Mouse (Mus musculus) midbrain, postnatal 0 days (tissue): ENCODE measurements around the gene Lrrc8d. TPM values are rescaled to one million over a fixed set of nuclear protein-coding genes. Genes with fewer than 3 reads are reported as not detected.

Source experiments
- ATAC-seq: fragments of 200-750 bp; cut with Nextera tagmentation; 2 replicates; pipeline ENCODE4 v1.8.0; 2017; ENCODE audit warnings: moderate number of reproducible peaks, mild to moderate bottlenecking, moderate TSS enrichment, moderate library complexity; ENCODE audit not compliant: low FRiP score
- DNase-seq: peaks from one replicate; pipeline ENCODE4 v3.0.0-alpha.2; 2015; ENCODE audit warnings: low spot score
- H3K27ac ChIP-seq: fragments of 300-500 bp; sonication (generic); 2 replicates; pipeline ENCODE4 v1.5.1; 2014; ENCODE audit warnings: low read depth, mild to moderate bottlenecking, low read length, mixed read lengths
- H3K27me3 ChIP-seq: fragments of 300-500 bp; sonication (generic); 2 replicates; pipeline ENCODE4 v1.6.1; 2014; ENCODE audit warnings: low read length, control low read depth, mixed read lengths; ENCODE audit not compliant: insufficient read depth
- H3K36me3 ChIP-seq: fragments of 300-500 bp; sonication (generic); 2 replicates; pipeline ENCODE4 v1.6.1; 2014; ENCODE audit warnings: low read length, control low read depth, mixed read lengths; ENCODE audit not compliant: insufficient read depth
- H3K4me1 ChIP-seq: fragments of 300-500 bp; sonication (generic); 2 replicates; pipeline ENCODE4 v1.6.1; 2014; ENCODE audit warnings: mild to moderate bottlenecking, control low read depth, antibody characterized with exemption, low read length, mixed read lengths; ENCODE audit not compliant: insufficient read depth
- H3K4me2 ChIP-seq: fragments of 300-500 bp; sonication (generic); 2 replicates; pipeline ENCODE4 v1.6.1; 2014; ENCODE audit warnings: low read depth, mild to moderate bottlenecking, low read length, mixed read lengths; ENCODE audit not compliant: poor library complexity, severe bottlenecking
- H3K4me3 ChIP-seq: fragments of 300-500 bp; sonication (generic); 2 replicates; pipeline ENCODE4 v1.5.1; 2014; ENCODE audit warnings: low read depth, mild to moderate bottlenecking, low read length, moderate library complexity
- H3K9ac ChIP-seq: fragments of 300-500 bp; sonication (generic); replicated peaks from 2 replicates; pipeline ENCODE4 v1.6.1; 2014; ENCODE audit warnings: mild to moderate bottlenecking, low read length, moderate library complexity, mixed read lengths; ENCODE audit not compliant: poor library complexity, severe bottlenecking
- H3K9me3 ChIP-seq: fragments of 300-500 bp; sonication (generic); 2 replicates; pipeline ENCODE4 v1.6.1; 2016; ENCODE audit warnings: low read length, control low read depth
- CTCF ChIP-seq: IDR thresholded peaks from 2 replicates; pipeline ENCODE4 v1.5.1; 2016; ENCODE audit warnings: antibody characterized with exemption, mild to moderate bottlenecking
- WGBS: fragments of 180-500 bp; shearing (Covaris S2); extraction: QIAGEN DNeasy Blood & Tissue Kit; methylation state at CpG from one replicate; pipeline ENCODE4 v1.1.7; 2014; 5-methylcytosine and 5-hydroxymethylcytosine counted together
- polyA plus RNA-seq: library from polyadenylated mRNA; unstranded; fragments of >200 nt; fragmentation: Nextera tagmentation; extraction: Ambion mirVana; gene quantifications from 2 replicates; pipeline ENCODE4 v1.2.1, GENCODE M21; 2015
- total RNA-seq: library from RNA; depleted of rRNA; stranded (reverse); fragments of >200 nt; gene quantifications from 2 replicates; pipeline ENCODE4 v1.2.3, GENCODE M21; 2014

Gene Lrrc8d
- total and polyA plus RNA-seq, 2 experiments from 2014 or later, result 18.5 to 30.4 TPM

DNA sequence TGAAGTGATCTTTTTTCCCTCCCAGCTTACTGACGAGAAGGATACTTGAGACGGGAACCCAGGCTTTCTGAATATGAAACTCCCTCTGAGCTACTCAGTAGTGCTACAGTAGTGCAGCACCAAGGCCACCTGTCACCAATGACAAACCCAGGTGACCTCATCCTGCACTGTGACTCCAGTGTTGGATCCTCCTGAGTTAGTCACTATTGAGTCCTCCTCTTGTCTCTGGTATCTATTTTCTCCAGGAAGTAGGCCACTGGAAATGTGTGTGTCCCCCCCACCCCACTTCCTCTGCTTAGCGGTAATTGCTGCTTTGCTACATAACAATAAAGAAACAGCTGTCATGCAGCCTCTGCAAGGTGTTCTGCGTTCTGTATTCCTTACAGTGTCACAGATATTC lies 149.5 kb downstream of the Lrrc8d start:
- Histone ChIP-seq H3K4me2 (no peak overlapping the region), H3K27me3 (no peaks in the 10 kb centered on the region), H3K9me3 (no peaks in the 10 kb centered on the region), H3K9ac (no peak overlapping the region), H3K27ac (no peak overlapping the region), H3K4me3 (no peak overlapping the region), H3K36me3 (no peaks in the 10 kb centered on the region), H3K4me1 (no peaks in the 10 kb centered on the region)
- 78% methylated on average over 4 of the region's 4 CpGs for WGBS
- DNase-seq, result no peak
- no peak for ATAC-seq
- no peak for TF ChIP-seq CTCF

GRCm38 (mm10) chr5:105849643-105850042 lies 149.9 kb downstream of the Lrrc8d start:
- Histone ChIP-seq H3K4me2 (no peak overlapping the region), H3K27ac (no peak overlapping the region), H3K9me3 (no peaks in the 10 kb centered on the region), H3K4me3 (no peak overlapping the region), H3K27me3 (no peaks in the 10 kb centered on the region), H3K9ac (no peak overlapping the region), H3K36me3 (no peaks in the 10 kb centered on the region), H3K4me1 (no peaks in the 10 kb centered on the region)
- DNase-seq (no peak), ATAC-seq (no peak)
- TF ChIP-seq CTCF, result no peak
- 52% methylated on average over 3 of the region's 3 CpGs for WGBS

DNA sequence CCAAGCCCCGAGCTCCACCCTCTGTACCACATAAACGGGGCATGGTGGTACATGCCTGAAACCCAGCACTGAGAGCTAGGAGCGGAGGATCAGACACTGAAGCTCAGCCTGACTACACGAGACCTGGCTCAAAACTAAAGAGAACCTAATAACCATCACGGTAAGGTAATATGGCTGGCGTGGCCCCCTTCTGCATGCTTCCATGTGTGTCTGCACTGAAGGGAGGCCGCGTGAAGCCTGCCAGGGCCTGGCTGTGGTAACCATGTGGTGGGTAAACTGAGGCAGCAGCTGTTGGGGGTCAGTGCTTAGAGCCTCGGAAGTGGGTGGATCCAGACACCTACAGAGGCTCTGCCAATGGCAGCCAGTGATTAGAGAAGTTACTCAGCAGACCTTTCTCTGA lies 153.5 kb downstream of the Lrrc8d start:
- Histone ChIP-seq H3K4me1 (no peaks in the 10 kb centered on the region), H3K27me3 (no peaks in the 10 kb centered on the region), H3K9me3 (no peaks in the 10 kb centered on the region), H3K9ac (no peak overlapping the region), H3K27ac (no peak overlapping the region), H3K36me3 (no peaks in the 10 kb centered on the region), H3K4me2 (no peak overlapping the region), H3K4me3 (no peak overlapping the region)
- WGBS, result 90% methylated on average over 9 of the region's 9 CpGs
- TF ChIP-seq CTCF, result no peak
- no peak for DNase-seq
- no peak for ATAC-seq

- no peak for ATAC-seq
- Histone ChIP-seq H3K9ac (no peak overlapping the region), H3K36me3 (no peaks in the 10 kb centered on the region), H3K4me3 (no peak overlapping the region), H3K4me2 (no peak overlapping the region), H3K27ac (no peak overlapping the region), H3K9me3 (no peaks in the 10 kb centered on the region), H3K4me1 (no peaks in the 10 kb centered on the region), H3K27me3 (no peaks in the 10 kb centered on the region)
- no peak for DNase-seq
- no peak for TF ChIP-seq CTCF
- WGBS, result 92% methylated on average over 5 of the region's 5 CpGs
Measured at GRCm38 (mm10) chr5:105857486-105857885, 157.7 kb downstream of the Lrrc8d start.

DNA sequence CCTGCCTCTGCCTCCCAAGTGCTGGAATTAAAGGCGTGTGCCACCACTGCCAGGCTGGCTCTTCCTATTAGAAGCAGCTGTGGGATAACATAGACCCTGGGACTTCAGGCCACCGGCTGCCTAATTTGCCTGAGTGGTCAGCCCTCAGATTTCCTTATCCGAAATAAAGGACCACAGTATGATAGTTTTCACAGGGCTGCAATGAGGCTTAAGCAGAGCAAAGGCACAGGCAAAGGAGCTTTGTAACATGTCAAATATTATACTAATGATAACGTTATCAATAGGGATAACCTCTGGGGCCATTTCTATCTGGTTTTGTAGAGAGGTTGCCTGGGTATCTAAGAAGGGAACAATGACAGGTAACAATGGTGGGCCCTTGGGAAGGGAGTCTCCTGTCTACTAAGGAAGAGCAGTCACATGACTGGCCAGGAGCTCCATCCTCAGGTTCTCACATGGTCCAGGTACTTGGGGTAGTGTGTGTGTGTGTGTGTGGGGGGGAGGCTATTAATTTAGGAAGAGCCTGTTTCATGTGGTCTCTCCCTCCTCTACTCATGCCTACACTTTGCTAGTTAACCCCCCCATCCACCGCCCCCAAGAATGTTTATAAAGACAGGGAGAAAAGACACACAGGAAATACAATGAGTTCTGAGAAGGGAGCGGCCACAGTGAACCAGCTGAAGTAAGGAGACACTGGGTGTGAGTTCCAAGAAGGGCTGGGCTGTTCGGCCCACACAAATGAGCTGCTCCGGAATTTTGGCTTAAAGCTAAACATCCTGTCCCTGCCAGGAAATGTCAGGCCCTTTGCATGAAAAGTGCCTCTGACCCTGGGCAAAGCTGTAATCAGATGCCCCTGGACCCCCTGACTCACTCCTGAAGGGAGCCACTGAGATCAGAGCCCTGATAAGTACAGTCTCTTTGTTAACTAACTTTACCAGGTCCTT lies 159.3 kb downstream of the Lrrc8d start:
- no peak overlapping the region for H3K4me2 ChIP-seq
- no peaks in the 10 kb centered on the region for H3K9me3 ChIP-seq
- H3K27ac ChIP-seq, result no peak overlapping the region
- H3K4me3 ChIP-seq, result no peak overlapping the region
- H3K4me1 ChIP-seq, result no peaks in the 10 kb centered on the region
- no peak overlapping the region for H3K9ac ChIP-seq
- no peak for TF ChIP-seq CTCF
- H3K27me3 ChIP-seq, result no peaks in the 10 kb centered on the region
- DNase-seq (no peak), ATAC-seq (no peak)
- H3K36me3 ChIP-seq, result no peaks in the 10 kb centered on the region
- WGBS, result 78% methylated on average over 8 of the region's 8 CpGs

DNA sequence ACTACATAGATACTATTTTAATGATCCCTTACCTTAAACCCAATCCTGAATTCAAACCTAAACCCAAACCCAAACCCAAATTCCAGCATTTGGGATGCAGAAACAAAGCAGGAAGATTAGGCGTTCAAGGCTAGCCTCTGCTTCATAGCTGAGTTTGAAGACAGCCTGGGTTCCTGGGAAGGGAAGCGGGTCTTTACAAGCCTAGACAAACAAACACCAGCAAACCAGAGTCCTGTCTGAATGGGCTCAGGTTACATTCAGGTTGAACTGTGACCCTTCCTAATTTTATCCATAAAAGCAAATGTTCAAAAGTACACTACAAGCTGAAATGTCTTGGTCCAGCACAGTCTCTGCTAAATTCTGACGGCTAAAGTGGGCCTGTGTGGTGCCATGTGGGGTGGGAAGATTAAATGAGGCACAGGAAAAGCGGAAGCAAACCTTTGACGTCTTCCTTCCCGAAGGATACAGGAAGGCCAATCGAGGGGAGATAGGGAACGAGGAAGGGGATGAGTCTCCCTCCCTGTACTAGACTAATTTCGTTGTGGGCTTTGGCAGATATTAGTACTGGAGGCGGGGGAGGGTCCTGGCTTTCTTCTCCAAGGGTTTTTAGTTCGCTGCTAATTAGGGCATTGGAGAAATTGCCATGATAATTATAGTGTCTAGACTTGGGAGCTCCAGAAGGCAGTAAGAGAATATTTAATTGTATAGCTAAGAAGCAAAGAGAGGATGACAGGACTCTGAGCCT lies 160.1 kb downstream of the Lrrc8d start:
- Histone ChIP-seq H3K27me3 (no peaks in the 10 kb centered on the region), H3K4me2 (no peak overlapping the region), H3K27ac (no peak overlapping the region), H3K9me3 (no peaks in the 10 kb centered on the region), H3K36me3 (no peaks in the 10 kb centered on the region), H3K4me1 (no peaks in the 10 kb centered on the region), H3K4me3 (no peak overlapping the region), H3K9ac (no peak overlapping the region)
- 69% methylated on average over 11 of the region's 11 CpGs for WGBS
- ATAC-seq (no peak), DNase-seq (no peak)
- TF ChIP-seq CTCF, result no peak
